Mouse (Mus musculus) gonadal fat pad, adult 2 months (tissue): ENCODE data around the gene Nek6. TPM values are rescaled to one million over a fixed set of nuclear protein-coding genes. Genes with fewer than 3 reads are reported as not detected.
A peak's percentile ranks its signal among the peaks of the same experiment; 100 is the strongest.

Source experiments
- DNase-seq: peaks from one replicate; pipeline ENCODE4 v3.0.0-alpha.2; 2012; ENCODE audit warnings: low read depth
- polyA plus RNA-seq: library from polyadenylated mRNA; depleted of rRNA; stranded (reverse); fragments of >200 nt; gene quantifications from 2 replicates; pipeline ENCODE4 v1.2.3, GENCODE M21; 2012; rRNA removed

The Nek6 gene
- polyA plus RNA-seq, 1 experiment, result 40.7 TPM

DNA sequence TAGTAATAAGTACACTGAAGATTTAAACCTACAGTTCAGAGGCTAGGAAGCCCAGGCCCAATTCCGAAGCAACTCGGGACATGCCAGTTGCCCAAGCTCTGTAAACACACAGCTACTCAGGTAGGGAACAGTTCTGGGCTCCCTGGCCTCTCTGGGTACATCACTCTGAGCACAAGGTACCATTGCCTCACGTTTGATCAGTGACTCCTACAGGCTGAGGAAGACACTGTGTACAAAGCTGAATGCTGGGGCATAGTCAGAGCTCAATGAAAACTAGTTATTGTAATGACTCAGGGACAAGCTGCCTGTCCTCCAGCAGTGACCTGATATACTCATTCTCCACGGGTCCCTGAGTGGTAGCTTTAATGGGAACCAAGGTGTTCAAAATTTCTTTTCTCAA is 109.6 kb downstream of the Nek6 start:
- no peak for DNase-seq

DNA sequence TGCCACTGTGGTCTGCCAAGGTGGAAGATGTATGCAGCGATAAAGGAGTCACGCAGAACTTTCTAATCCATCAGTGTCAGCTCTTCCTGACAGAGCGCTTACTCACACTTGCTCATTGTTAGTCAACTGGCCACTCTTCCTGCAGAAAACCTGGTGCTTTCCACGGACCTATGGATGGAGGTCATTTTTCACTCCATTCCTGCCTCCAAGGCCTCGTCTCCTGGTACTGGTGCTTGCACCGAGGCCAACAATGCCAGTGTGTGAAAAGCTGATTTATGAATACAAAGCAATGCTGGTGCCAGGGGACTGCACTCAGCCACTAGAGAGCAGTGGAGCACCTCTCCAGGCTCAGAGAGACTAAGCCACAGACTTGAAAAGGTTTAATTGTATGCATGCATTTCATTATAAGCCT is 110.2 kb downstream of the Nek6 start:
- no peak for DNase-seq

DNA sequence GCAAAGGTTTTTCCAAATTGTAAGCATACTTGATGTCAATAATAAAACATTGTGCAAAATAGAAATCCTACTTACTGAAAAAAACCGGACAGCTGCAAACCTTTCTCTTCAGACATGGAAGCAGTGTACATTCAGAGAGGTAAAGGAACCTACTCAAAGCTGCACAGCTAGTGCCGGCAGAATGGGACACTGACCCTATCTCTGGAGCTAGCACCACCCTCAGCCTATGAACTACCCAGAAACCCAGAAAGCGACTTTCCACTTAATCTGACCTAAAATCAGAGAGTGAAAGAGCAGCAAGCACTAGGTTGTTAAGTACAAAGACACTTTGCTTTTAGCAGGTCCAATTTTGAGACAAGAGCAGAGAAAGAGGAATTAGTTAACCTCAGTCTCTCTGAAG is 112.0 kb downstream of the Nek6 start:
- DNase-seq, result no peak

DNA sequence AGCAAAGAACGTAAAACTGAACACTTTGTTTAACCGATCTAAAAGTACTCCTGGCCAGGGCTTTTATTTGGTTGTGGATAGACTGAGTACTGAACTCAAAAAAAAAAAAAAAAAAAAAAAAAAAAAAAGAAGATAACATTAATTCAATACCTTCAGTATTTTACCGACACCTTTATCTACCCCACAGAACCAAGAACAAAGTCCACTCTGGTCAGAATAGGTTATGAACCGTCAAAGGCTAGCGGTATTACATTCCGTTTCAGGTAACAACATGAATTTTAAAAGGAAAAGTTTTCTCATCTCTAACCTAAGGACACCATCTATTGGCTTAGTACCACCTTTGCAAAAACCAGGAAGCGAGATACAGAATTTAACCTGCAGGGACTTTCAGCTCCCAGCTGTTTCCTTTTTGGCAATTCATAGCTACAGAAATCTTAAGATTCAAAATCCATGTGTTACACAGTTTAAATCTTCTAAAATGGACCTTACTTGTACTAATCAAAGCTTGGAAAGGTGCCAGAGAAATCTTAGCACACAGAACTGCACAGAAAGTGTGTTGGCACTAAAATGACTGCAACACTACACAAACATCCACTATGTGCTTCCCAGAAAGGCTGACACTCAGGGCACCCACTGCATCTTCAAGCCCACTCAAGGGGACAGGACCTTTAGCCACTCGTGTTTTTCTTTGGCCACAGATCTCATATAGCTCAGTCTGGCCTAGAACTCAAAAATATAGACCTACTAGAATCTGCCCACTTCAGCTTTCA is 112.6 kb downstream of the Nek6 start:
- DNase-seq, result no peak

DNA sequence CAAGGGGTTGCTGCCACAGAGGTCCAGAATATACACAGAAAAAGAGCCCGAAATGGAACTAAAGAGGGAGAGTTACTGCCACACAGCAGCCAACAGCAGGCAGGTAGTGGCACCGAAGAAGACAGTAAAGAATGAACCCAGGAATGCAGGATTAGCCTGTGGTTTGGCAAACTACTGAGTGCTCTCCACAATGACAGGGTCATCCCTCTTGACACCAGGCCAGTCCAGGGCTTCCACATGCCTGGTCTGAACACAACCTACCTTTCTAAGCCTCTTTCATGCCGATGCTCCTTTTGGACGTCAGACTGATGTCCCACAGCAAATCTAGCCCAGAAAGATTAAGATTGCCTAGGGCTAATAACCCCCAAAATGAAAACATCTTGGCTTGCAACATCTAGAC is 117.4 kb downstream of the Nek6 start:
- no peak for DNase-seq

DNA sequence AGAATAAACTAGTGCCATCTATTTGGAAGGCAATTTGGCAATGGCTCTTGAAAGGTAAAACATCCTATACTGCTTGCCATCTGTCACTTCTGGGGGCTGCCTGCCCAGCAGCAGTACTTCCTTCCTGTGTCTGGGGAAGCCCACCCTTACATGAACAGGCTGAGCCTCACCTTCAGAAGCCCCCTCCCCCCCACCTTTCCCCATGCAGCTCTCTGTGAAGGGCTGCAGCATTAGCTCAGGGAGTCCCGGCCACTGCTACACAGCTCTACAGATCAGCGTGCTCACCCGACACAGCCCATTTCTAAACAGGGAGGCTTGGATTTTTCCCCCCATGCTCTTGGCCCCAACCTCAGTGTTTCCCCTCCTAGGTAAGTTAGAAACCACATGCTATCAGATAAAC is 118.0 kb downstream of the Nek6 start:
- no peak for DNase-seq

DNA sequence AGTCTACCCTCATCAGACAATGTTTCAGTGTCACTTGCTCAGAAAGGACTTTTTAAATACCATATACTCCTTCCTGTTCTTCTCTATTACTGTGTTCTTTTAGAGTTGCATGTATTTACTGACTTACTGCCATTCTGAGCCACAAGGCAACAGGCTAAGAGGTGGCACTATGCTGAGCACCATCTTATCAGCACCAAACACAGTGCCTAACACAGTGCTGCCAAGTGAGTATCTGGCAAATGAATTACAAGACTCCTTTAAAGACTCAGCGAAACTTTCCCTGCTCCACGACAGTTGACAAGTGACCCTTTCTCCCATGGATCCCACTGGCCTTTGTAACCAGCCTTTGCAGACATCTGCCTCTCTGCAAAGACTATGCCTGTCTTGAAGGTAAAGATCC is 119.1 kb downstream of the Nek6 start:
- no peak for DNase-seq

DNA sequence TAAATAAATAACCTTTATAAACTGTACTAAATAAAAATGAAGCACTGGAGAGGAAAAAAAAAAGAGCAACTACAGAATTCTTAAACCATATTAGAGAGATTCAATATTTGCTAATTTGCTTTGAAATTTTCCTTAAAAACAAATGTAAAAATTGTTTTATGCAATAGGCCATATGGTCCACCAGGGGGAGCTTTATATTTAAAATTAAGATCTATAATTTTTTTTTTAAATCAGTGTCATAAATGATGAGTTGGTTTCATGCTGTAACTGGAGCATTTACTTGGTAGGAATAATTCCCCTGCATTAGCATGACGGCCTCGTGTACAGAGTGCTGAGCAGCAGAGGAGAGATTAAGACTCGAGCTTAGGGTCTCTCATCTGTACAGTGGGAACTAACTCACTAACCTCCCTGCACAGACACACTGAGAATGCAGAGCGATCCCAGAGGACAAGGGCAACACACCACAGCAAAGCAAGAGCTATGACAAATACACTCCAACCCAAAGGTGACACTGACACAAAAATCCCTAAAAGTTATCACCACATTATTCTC is 126.3 kb downstream of the Nek6 start:
- no peak for DNase-seq

DNA sequence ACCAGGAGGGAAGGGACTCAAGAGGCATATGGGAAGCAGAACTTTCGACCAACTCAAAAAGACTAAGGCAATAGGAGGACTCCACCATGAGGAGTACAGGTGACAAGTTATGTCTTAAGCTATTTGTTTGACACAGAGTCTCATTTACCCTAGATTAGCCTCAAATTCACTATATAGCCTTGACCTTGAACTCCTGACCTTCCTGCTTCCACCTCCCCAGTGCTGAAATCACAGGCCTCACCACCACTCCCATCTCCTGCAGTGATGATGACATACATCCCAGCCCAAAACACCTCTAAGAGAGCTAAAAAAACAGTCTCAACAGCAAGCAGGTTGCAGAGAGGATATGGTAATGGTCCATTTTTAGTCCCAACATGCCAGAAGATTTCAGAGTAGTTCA is 130.3 kb downstream of the Nek6 start:
- no peak for DNase-seq

DNA sequence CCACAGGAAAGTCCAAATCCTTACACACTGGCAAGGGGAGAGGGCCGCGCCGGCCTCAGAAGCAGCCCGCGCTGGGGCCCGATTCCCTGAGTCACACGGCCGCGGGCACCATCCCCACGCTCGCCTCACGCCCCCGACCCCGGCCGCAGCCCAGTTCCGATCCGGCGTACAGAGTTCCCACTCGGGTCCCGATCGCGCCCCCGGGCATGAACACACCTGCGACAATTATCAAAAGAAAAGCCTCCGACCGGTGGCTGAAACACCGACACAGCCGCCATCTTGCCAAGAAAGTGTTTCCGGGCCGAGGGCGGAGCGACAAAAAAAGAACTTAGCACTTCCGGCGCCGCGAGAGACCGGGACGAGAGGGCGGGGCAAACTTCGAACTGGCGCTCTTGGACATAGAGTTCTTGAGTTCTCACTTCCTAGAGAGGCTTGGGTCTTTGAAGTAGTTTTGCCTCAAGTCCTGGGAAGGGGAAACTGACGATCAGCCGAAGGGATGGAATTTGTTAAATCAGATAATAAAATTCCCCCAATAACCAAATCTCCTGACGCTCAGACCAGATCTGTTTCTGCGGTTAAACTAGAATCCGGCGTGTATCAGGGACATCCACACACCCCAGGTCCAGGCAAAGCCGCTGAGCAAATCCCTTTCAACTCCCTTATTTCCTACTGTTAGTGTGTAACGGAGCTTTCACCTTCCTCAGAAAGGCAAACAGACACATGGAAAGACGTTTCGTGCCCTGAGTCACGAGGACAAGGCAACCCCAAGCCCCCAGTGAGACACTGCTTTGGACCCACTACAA is 132.4 kb downstream of the Nek6 start, which contains the start of gene Psmb7:
Psmb7 (minus strand) TSS at position 463 of the 803 bp plus-strand sequence.
- peak; percentile 38 for DNase-seq

Other genes starting within 250 kb of the Nek6 start
- gene Dennd1a, start 224.3 kb upstream of the Nek6 start, polyA plus RNA-seq, result 12.2 and 14.7 TPM in 2 replicates
- 0.36 and 0.37 TPM in 2 replicates for gene Lhx2, start 172.4 kb upstream of the Nek6 start, polyA plus RNA-seq
- gene Psmb7, start 132.4 kb downstream of the Nek6 start, polyA plus RNA-seq, result 97.1 and 118 TPM in 2 replicates
- 0.23 and 0.30 TPM in 2 replicates for gene Nr5a1, start 202.9 kb downstream of the Nek6 start, polyA plus RNA-seq